Mouse (Mus musculus): Measurements from ENCODE around the gene Wdfy1.

- TF ChIP-seq CTCF (IDR thresholded peaks at IDR 0.05; ENCODE audit: low read depth) (no peak), EP300 (IDR thresholded peaks at IDR 0.05; ENCODE audit: low read depth) (no peak)
These were observed 1.7 kb downstream of the Wdfy1 start for GRCm38 (mm10) chr1:79774164-79774780.
